Mouse (Mus musculus) naive thymus-derived CD4-positive, alpha-beta T cell, adult 5 months (primary cell): Measurements from ENCODE around the gene Smim7. TPM values are rescaled to one million over a fixed set of nuclear protein-coding genes. Genes with fewer than 3 reads are reported as not detected.

Experiments
- polyA plus RNA-seq: library from polyadenylated mRNA; unstranded; fragments of 100-300 nt; shearing (Covaris generic); gene quantifications from one replicate; pipeline ENCODE4 v1.2.1, GENCODE M21; 2017

Gene Smim7
- 75.8 TPM for polyA plus RNA-seq

GRCm38 (mm10) chr8:72570633-72571610 lies at the start of gene Smim7:
Gene Smim7, minus strand, starts transcription at chr8:72571088.

GRCm38 (mm10) chr8:72571611-72572473 lies 954 bp upstream of the Smim7 start, which contains the start of gene Tmem38a:
Gene Tmem38a, plus strand, starts transcription at chr8:72572055.

GRCm38 (mm10) chr8:72547802-72548643 lies 22.9 kb downstream of the Smim7 start, which contains the start of gene Med26:
Gene Med26, minus strand, starts transcription at chr8:72548270.

Other genes with a start within 250 kb of the Smim7 start
- gene Eps15l1, start 149.6 kb downstream of the Smim7 start, polyA plus RNA-seq, result 47.8 TPM
- 0.35 TPM for gene Calr3, start 127.2 kb downstream of the Smim7 start, polyA plus RNA-seq
- 3.9 TPM for gene 1700030K09Rik, start 127.2 kb downstream of the Smim7 start, polyA plus RNA-seq
- gene Cherp, start 95.9 kb downstream of the Smim7 start, polyA plus RNA-seq, result 97.2 TPM
- 101 TPM for gene Slc35e1, start 78.5 kb downstream of the Smim7 start, polyA plus RNA-seq
- 24.9 TPM for gene Med26, start 22.8 kb downstream of the Smim7 start, polyA plus RNA-seq
- gene Tmem38a, start 967 bp upstream of the Smim7 start, polyA plus RNA-seq, result 2.9 TPM
- gene Nwd1, start 75.6 kb upstream of the Smim7 start, polyA plus RNA-seq, result 0.07 TPM
- gene Sin3b, start 152.2 kb upstream of the Smim7 start, polyA plus RNA-seq, result 201 TPM
- 1.4 TPM for gene F2rl3, start 190.8 kb upstream of the Smim7 start, polyA plus RNA-seq